Mouse (Mus musculus) ovary, postnatal 10 days (tissue): ENCODE results near the gene Tmem210.

Experiments
- DNase-seq: peaks from one replicate; pipeline ENCODE4 v3.0.0; 2022; ENCODE audit warnings: low spot score

The Tmem210 gene

DNA sequence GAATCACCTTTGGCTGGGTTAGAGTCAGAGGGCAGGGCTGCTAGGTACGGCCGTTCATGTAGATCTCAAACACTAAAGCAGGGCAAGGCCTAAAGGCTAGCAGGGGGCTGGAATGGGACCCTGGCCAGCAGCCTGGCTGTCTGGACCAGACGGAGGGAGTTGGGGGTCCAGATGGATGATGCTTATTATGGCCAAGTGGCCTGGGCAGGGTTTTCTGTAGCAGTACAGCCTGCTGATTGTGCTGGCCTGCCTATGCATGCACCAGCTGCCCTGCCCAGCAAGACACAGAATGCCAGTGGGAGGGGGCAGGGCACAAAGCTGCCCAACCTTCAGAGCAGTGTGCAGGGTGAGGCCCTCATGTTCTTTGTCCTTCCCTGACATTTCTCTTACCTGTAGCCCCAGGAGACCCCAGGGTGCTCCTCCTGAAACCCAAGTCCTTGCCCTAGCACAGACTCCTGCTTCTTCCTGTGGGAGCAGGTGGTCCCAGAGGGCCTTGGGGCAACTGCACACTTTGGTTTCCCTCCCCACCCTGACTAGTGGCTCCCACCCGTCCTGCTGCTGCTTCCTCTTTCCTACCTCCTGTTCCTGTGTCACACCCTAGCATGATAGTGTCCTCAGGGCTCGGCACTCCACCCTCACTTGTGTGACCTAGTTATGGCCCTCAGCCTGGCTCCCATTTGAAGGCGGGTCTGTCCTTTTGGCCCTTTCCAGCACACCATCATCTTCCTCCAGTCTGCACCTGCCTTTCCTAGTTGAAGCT, 21.9 kb upstream of the Tmem210 start:
- no peak for DNase-seq

DNA sequence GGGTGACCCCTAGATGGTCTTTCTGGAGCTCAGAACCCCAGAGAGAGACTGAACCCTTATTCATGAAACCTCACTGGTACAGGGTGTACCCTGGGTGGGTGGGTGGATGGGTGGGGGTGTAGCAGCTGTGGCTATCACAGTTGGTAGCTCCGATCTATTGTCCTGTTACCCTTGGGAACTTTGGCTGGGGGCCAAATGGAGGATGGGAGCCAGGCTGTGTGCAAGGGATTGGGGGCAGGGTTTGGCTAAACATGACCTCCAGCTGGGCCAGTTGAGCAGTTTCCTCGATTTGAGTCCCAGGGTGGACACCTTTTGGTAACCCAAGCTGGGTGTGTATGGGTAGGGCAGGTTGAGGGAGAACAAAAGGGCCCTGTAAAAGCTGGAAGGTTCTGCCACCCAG, 21.2 kb upstream of the Tmem210 start:
- no peak for DNase-seq

GRCm38 (mm10) chr2:25267241-25267640, 20.7 kb upstream of the Tmem210 start:
- DNase-seq = no peak

GRCm38 (mm10) chr2:25267746-25268309, 20.1 kb upstream of the Tmem210 start:
- DNase-seq = no peak

DNA sequence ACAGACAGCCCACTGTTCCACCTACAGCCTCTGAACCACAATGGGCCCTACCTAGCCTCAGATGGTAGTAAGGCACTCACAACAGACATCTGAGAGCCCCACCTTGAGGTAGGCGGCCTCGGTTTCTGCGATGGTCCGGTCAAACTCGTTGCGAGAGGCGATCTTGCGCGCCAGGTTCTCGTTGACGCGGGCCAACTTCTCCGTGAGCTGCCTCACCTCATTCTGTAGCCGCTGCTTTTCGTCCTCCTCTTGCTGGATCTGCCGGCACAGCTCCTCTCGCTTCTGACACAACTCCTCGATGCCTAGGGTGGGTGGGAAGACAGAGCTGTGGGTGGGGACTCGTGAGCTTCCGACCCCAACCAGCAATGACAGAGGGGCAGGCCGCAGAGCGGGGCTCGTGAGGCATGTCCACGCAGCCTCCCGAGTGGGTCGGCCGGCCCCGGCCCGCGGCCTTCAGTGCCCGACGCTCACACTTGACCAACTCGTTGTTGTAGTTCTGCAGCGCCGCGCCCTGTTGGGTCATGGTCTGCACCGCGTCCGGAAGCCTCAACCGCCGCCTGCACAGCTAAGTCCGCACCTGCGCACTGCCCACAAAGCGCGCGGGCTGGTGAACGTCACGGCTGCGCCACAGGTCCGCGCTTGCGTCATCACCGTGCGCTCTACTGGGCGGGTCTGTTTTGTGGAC, 16.0 kb upstream of the Tmem210 start, which contains the start of the genes Ssna1 and Anapc2:
TSS of gene Ssna1 (minus strand) at position 612 of the 685 bp plus-strand sequence.
TSS of gene Anapc2 (plus strand) at position 652 of the 685 bp plus-strand sequence.
- peak; percentile 94 for DNase-seq

- no peak for DNase-seq
Measured at GRCm38 (mm10) chr2:25272515-25272914, 15.4 kb upstream of the Tmem210 start.

DNA sequence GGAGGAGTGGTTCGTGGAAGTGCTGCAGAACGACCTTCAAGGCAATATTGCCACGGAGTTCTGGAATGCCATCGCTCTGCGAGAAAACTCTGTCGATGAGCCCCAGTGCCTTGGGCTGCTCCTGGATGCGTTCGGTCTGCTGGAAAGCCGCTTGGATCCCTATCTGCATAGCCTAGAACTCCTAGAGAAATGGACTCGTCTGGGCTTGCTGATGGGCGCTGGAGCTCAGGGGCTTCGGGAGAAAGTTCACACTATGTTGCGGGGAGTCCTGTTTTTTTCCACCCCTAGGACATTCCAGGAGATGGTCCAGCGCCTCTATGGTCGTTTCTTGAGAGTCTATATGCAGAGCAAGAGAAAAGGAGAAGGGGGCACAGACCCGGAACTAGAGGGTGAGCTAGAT, 14.9 kb upstream of the Tmem210 start:
- DNase-seq = no peak

DNA sequence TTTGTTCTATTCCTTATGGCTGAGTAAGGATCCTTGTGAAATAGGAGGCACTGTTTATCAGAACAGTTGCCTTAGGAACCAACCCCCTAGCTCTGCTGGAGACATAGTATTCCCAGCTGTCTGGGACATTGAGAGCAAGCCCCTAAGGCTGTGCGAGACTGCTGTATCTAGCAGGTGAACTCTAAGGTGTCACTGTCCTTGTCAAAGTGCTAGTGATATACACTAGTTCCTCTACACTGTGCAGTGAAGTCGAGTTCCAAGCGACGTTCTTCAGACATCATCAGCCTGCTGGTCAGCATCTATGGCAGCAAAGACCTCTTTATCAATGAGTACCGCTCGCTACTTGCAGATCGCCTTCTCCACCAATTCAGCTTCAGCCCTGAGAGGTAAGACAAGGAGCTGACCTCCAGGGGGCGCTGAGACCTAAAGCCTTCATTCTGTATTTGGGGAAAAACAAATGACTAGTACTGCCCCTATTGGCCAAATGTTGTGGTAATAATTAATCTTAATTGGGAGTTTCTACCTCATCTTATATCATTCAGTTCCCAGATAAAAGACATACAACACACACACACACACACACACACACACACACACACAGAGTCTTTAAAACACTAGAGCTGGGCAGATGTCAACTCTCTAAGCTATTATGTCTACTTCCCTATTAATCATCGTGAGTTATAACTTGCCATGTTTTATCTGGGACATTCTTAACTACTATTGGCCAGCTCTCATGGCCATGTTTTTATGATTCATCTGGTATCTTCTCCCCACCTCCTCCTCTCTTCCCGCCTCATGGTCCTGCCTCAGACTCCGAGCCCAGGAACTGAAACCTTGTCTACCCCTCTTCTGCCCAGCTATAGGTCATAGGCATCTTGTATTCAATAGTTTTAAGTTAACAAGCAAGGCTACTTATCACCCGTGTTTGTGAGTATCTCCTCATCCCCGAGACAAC, 8.7 kb upstream of the Tmem210 start:
- DNase-seq = no peak

- DNase-seq = no peak
Measured at GRCm38 (mm10) chr2:25285551-25285950, 2.4 kb upstream of the Tmem210 start.

- DNase-seq = no peak
Measured at GRCm38 (mm10) chr2:25286314-25286713, 1.6 kb upstream of the Tmem210 start.

- no peak for DNase-seq
Measured at GRCm38 (mm10) chr2:25286837-25287636, 908 bp upstream of the Tmem210 start.

GRCm38 (mm10) chr2:25288734-25289345, 895 bp downstream of the Tmem210 start:
- no peak for DNase-seq

DNA sequence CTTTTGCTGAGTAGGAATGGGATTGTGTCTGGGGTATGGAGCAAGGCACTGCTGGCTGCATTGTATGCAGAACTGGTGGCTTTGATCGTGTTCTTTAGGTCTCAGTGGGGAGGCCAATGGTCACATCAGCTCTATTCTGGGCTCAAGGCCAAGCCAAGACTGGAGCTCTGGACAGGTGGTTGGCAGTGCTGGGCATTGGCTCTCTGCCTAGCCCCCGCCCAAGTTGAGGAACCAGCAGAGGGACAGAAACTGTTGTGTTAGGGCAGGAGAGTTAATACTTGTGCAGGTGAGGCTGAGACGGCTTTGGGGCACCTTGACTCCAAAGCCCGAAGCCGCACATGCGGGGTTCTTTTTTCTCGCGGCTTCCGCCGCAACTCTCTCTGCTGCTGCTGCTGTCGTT, 1.7 kb downstream of the Tmem210 start, which contains the start of gene Lrrc26:
TSS of gene Lrrc26 (plus strand) at position 265 of the 400 bp plus-strand sequence.
- DNase-seq = no peak

- DNase-seq = no peak
Measured at GRCm38 (mm10) chr2:25290101-25290815, 2.3 kb downstream of the Tmem210 start.

- no peak for DNase-seq
Measured at GRCm38 (mm10) chr2:25290816-25291130, 2.8 kb downstream of the Tmem210 start.

GRCm38 (mm10) chr2:25291184-25292053, 3.5 kb downstream of the Tmem210 start:
- DNase-seq = no peak

DNA sequence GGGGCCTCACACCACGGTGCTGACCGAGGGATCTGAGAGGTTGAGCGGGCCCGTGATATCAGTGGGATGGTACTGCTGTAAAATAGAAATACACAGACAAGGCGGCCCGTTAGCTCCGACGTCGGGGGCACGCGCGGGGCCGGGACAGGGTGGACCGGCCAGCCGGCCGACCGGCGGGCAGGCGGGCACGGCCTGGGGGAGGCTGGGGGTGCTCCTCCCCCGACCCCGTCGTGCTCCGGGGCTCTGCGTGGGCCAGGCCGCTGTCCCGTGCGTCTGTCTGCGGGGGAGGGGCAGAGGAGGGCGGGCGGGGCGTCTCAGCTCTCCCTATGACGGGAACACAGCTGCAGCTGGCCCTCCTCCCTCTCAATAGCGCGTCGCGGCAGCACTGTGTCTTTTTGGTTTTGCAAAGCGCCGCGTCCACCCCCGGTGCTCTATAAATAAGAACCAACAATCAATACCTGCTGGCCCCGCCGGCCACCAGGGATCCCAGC, 4.2 kb downstream of the Tmem210 start:
- no peak for DNase-seq

DNA sequence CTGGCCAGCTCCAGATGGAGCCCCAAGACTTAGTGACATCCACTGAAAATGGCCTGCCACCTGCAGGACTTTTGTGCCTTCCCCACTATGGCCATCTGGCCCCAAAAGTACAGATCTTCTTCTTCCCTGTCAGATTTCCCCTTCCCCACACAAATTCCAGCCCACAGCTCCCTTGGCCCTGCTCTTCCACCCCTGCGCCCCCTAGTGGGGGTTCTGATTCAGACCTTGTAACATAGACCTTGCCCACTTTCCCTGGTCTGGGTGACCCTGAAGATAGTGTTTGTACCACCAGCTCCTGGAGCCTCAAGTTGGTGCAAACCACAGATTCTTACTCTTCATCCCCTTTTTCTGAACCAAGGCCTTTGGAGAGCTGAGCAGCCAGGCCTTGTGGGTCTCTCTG, 4.9 kb downstream of the Tmem210 start:
- DNase-seq = no peak

GRCm38 (mm10) chr2:25293706-25294105, 5.8 kb downstream of the Tmem210 start:
- DNase-seq = no peak
